In genomic region chr12:90197994-90198393, GRCm38 (mm10) we compare ENCODE assay signal across 31 mouse cellular contexts.
"Had no signal": no experiment of that assay in that cellular context is flagged by ENCODE, and none has a peak within 500 bp of the region (broad histone marks: within the 10 kb centered on the region; RNA-seq: fewer than 3 reads in every experiment).

No protein-coding gene starts in this region.

- H3K4me2 ChIP-seq: limb, embryonic 12.5 days; limb, embryonic 13.5 days; limb, embryonic 15.5 days; liver, embryonic 11.5 days; liver, embryonic 12.5 days; liver, embryonic 13.5 days; liver, embryonic 15.5 days; lung, embryonic 14.5 days; lung, embryonic 15.5 days; midbrain, embryonic 11.5 days; midbrain, embryonic 12.5 days; midbrain, embryonic 13.5 days; midbrain, embryonic 15.5 days had no signal

- H3K27ac ChIP-seq: limb, embryonic 10.5 days; limb, embryonic 12.5 days; limb, embryonic 13.5 days; limb, embryonic 15.5 days; liver, embryonic 12.5 days; liver, embryonic 13.5 days; liver, embryonic 14.5 days; liver, embryonic 15.5 days; lung, embryonic 15.5 days; macrophage; midbrain, embryonic 10.5 days; midbrain, embryonic 12.5 days; midbrain, embryonic 13.5 days; midbrain, embryonic 15.5 days had no signal

- H3K36me3 ChIP-seq: limb, embryonic 10.5 days; limb, embryonic 12.5 days; limb, embryonic 13.5 days; limb, embryonic 15.5 days; liver, embryonic 12.5 days; liver, embryonic 13.5 days; liver, embryonic 15.5 days; lung, embryonic 15.5 days; midbrain, embryonic 10.5 days; midbrain, embryonic 12.5 days; midbrain, embryonic 13.5 days; midbrain, embryonic 15.5 days had no signal

- H3K9ac ChIP-seq: limb, embryonic 12.5 days; limb, embryonic 13.5 days; limb, embryonic 15.5 days; liver, embryonic 12.5 days; liver, embryonic 13.5 days; liver, embryonic 14.5 days; liver, embryonic 15.5 days; liver, postnatal 0 days; lung, embryonic 14.5 days; lung, embryonic 15.5 days; midbrain, embryonic 12.5 days; midbrain, embryonic 13.5 days; midbrain, embryonic 15.5 days had no signal

- H3K4me1 ChIP-seq: limb, embryonic 12.5 days; limb, embryonic 13.5 days; limb, embryonic 15.5 days; liver, embryonic 12.5 days; liver, embryonic 13.5 days; liver, embryonic 15.5 days; lung, embryonic 15.5 days; megakaryocyte, embryonic 14.5 days; midbrain, embryonic 10.5 days; midbrain, embryonic 12.5 days; midbrain, embryonic 13.5 days; midbrain, embryonic 15.5 days had no signal

- H3K4me3 ChIP-seq: limb, embryonic 10.5 days; limb, embryonic 12.5 days; limb, embryonic 13.5 days; limb, embryonic 15.5 days; liver, embryonic 12.5 days; liver, embryonic 13.5 days; liver, embryonic 15.5 days; lung, embryonic 15.5 days; megakaryocyte, embryonic 14.5 days; midbrain, embryonic 10.5 days; midbrain, embryonic 12.5 days; midbrain, embryonic 13.5 days; midbrain, embryonic 15.5 days; myocyte had no signal

- ATAC-seq: liver, embryonic 12.5 days; liver, postnatal 0 days; lung, postnatal 0 days; midbrain, embryonic 13.5 days; midbrain, embryonic 15.5 days; midbrain, embryonic 16.5 days had no signal

- DNase-seq: left cerebral cortex, postnatal 4 days; liver; liver, embryonic 13.5 days; liver, postnatal 0 days; lung, adult 18-20 months; lung, adult 2 months; lung, embryonic 14.5 days; lung, postnatal 10 days; lung, postnatal 14 days; lung, postnatal 36 days; lung, postnatal 4 days; midbrain, embryonic 14.5 days had no signal

- H3K27me3 ChIP-seq: limb, embryonic 12.5 days; limb, embryonic 13.5 days; limb, embryonic 15.5 days; liver, embryonic 12.5 days; liver, embryonic 13.5 days; liver, embryonic 15.5 days; lung, embryonic 15.5 days; megakaryocyte, embryonic 14.5 days; midbrain, embryonic 12.5 days; midbrain, embryonic 13.5 days; midbrain, embryonic 15.5 days had no signal

- H3K9me3 ChIP-seq: limb, embryonic 10.5 days; limb, embryonic 12.5 days; limb, embryonic 13.5 days; limb, embryonic 15.5 days; liver, embryonic 12.5 days; liver, embryonic 13.5 days; liver, embryonic 15.5 days; lung, embryonic 15.5 days; megakaryocyte, embryonic 14.5 days; midbrain, embryonic 10.5 days; midbrain, embryonic 12.5 days; midbrain, embryonic 13.5 days; midbrain, embryonic 15.5 days had no signal
